Mouse (Mus musculus): Measurements from ENCODE around the gene Zfp956. TPM values are rescaled to one million over a fixed set of nuclear protein-coding genes. Genes with fewer than 3 reads are reported as not detected.

Gene Zfp956
- 1.9 TPM for polyA plus RNA-seq (2012; fragmentation: generic; extraction: Trizol)
- long read RNA-seq, experiment 1: 0 reads
- long read RNA-seq, experiment 2, transcript Zfp956-201 (5 exons, 2,761 nt): major isoform, 12 of 15 reads
- long read RNA-seq, experiment 2, partial matches to known transcripts: 0 of 15 reads
- long read RNA-seq, experiment 2, other reads (novel, unspliced or antisense): 3 of 15 reads

DNA sequence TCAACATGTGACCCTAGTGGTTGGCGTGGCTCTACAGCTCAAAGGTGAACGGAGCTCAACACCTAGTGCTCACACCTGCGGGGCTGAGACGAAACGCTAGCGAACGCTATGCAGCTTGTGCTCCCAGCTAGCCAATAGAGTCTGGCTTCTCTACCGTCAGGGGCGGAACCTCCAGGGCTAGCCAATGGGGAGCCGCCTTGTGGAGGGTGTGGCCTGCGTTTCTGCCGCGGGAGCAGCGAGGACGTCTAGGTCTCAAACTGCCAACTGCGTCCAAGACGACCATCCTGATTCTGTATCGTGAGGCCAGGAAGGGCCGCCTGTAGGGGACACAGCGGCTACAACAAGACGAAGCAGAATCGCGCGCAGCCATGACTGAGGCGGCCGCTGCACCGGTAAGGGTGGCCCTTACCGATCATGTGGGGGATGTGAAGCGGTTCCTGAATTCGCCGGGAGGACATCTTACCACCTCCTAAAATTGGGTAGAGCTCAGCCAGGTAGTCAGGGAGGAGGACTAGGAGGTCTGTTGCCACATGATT, at the start of gene Zfp956:
Gene Zfp956 (plus strand): TSS at position 200 of the 536 bp plus-strand sequence.
- Histone ChIP-seq H3K27me3 (ENCODE audit: control insufficient read depth, insufficient read depth, insufficient read length) (no peaks in the 10 kb centered on the region), H3K4me3 (ENCODE audit: insufficient read depth, poor library complexity, severe bottlenecking) (peak within 1 kb of the TSS; percentile 59), H3K36me3 (ENCODE audit: control insufficient read depth, insufficient read depth) (peaks cover 8% of the 10 kb centered on the region), H3K79me3 (ENCODE audit: low read depth) (no peaks in the 10 kb centered on the region), H3ac (ENCODE audit: control insufficient read depth, insufficient read length, low read depth) (peak within 1 kb of the TSS; percentile 66), H3K79me2 (ENCODE audit: control insufficient read depth, insufficient read depth) (no peaks in the 10 kb centered on the region)
- TF ChIP-seq MAX (IDR thresholded peaks at IDR 0.05): peak; percentile 19
- peak; percentile 17 for TF ChIP-seq USF1 (IDR thresholded peaks at IDR 0.05; ENCODE audit: low read depth)
- TF ChIP-seq MYOG (IDR thresholded peaks at IDR 0.05; ENCODE audit: control insufficient read depth, extremely low read depth, insufficient read length): no peak

GRCm38 (mm10) chr6:47903587-47903986, 49.6 kb upstream of the Zfp956 start:
- Histone ChIP-seq H3K27me3 (ENCODE audit: control insufficient read depth, insufficient read depth, insufficient read length) (no peaks in the 10 kb centered on the region), H3ac (ENCODE audit: control insufficient read depth, insufficient read length, low read depth) (no peak overlapping the region), H3K36me3 (ENCODE audit: control insufficient read depth, insufficient read depth) (peaks cover 79% of the 10 kb centered on the region), H3K79me2 (ENCODE audit: control insufficient read depth, insufficient read depth) (no peaks in the 10 kb centered on the region), H3K4me3 (ENCODE audit: insufficient read depth, poor library complexity, severe bottlenecking) (no peak overlapping the region), H3K79me3 (ENCODE audit: low read depth) (no peaks in the 10 kb centered on the region)
- no peak for TF ChIP-seq FOSL1 (IDR thresholded peaks at IDR 0.05; ENCODE audit: insufficient read depth, low read length, poor library complexity, severe bottlenecking)
- TF ChIP-seq MYOG (IDR thresholded peaks at IDR 0.05; ENCODE audit: control insufficient read depth, extremely low read depth, insufficient read length): no peak
- TF ChIP-seq CEBPB (IDR thresholded peaks at IDR 0.05; ENCODE audit: low read depth): no peak
- no peak for TF ChIP-seq MAX (IDR thresholded peaks at IDR 0.05)
- no peak for TF ChIP-seq MYOD1 (IDR thresholded peaks at IDR 0.05; ENCODE audit: control insufficient read depth, insufficient read length, low read depth)
- no peak for TF ChIP-seq CTCF (IDR thresholded peaks at IDR 0.05; ENCODE audit: control insufficient read depth, insufficient read depth, insufficient read length)

- Histone ChIP-seq H3K79me3 (ENCODE audit: low read depth) (no peaks in the 10 kb centered on the region), H3K4me3 (ENCODE audit: insufficient read depth, poor library complexity, severe bottlenecking) (no peak overlapping the region), H3K27me3 (ENCODE audit: control insufficient read depth, insufficient read depth, insufficient read length) (no peaks in the 10 kb centered on the region), H3ac (ENCODE audit: control insufficient read depth, insufficient read length, low read depth) (no peak overlapping the region), H3K36me3 (ENCODE audit: control insufficient read depth, insufficient read depth) (peaks cover 73% of the 10 kb centered on the region), H3K79me2 (ENCODE audit: control insufficient read depth, insufficient read depth) (no peaks in the 10 kb centered on the region)
- TF ChIP-seq CTCF (IDR thresholded peaks at IDR 0.05; ENCODE audit: control insufficient read depth, insufficient read depth, insufficient read length) (no peak), FOSL1 (IDR thresholded peaks at IDR 0.05; ENCODE audit: insufficient read depth, low read length, poor library complexity, severe bottlenecking) (no peak), MYOG (IDR thresholded peaks at IDR 0.05; ENCODE audit: control insufficient read depth, extremely low read depth, insufficient read length) (no peak), MAX (IDR thresholded peaks at IDR 0.05) (no peak), USF1 (IDR thresholded peaks at IDR 0.05; ENCODE audit: low read depth) (no peak), MYOD1 (IDR thresholded peaks at IDR 0.05; ENCODE audit: control insufficient read depth, insufficient read length, low read depth) (no peak), CEBPB (IDR thresholded peaks at IDR 0.05; ENCODE audit: low read depth) (no peak)
These were observed 48.8 kb upstream of the Zfp956 start for GRCm38 (mm10) chr6:47904361-47904760.

GRCm38 (mm10) chr6:47904917-47905695, 48.1 kb upstream of the Zfp956 start:
- Histone ChIP-seq H3ac (ENCODE audit: control insufficient read depth, insufficient read length, low read depth) (no peak overlapping the region), H3K4me3 (ENCODE audit: insufficient read depth, poor library complexity, severe bottlenecking) (no peak overlapping the region), H3K36me3 (ENCODE audit: control insufficient read depth, insufficient read depth) (peaks cover 66% of the 10 kb centered on the region), H3K79me3 (ENCODE audit: low read depth) (no peaks in the 10 kb centered on the region), H3K27me3 (ENCODE audit: control insufficient read depth, insufficient read depth, insufficient read length) (no peaks in the 10 kb centered on the region), H3K79me2 (ENCODE audit: control insufficient read depth, insufficient read depth) (no peaks in the 10 kb centered on the region)
- TF ChIP-seq USF1 (IDR thresholded peaks at IDR 0.05; ENCODE audit: low read depth) (no peak), MYOG (IDR thresholded peaks at IDR 0.05; ENCODE audit: control insufficient read depth, extremely low read depth, insufficient read length) (no peak), CEBPB (IDR thresholded peaks at IDR 0.05; ENCODE audit: low read depth) (no peak), CTCF (IDR thresholded peaks at IDR 0.05; ENCODE audit: control insufficient read depth, insufficient read depth, insufficient read length) (no peak), MAX (IDR thresholded peaks at IDR 0.05) (no peak), MYOD1 (IDR thresholded peaks at IDR 0.05; ENCODE audit: control insufficient read depth, insufficient read length, low read depth) (no peak), FOSL1 (IDR thresholded peaks at IDR 0.05; ENCODE audit: insufficient read depth, low read length, poor library complexity, severe bottlenecking) (no peak)

- no peak overlapping the region for H3K4me3 ChIP-seq (ENCODE audit: insufficient read depth, poor library complexity, severe bottlenecking)
- H3K79me2 ChIP-seq (ENCODE audit: control insufficient read depth, insufficient read depth): no peaks in the 10 kb centered on the region
- H3K79me3 ChIP-seq (ENCODE audit: low read depth): no peaks in the 10 kb centered on the region
- H3ac ChIP-seq (ENCODE audit: control insufficient read depth, insufficient read length, low read depth): no peak overlapping the region
- peaks cover 54% of the 10 kb centered on the region for H3K36me3 ChIP-seq (ENCODE audit: control insufficient read depth, insufficient read depth)
- H3K27me3 ChIP-seq (ENCODE audit: control insufficient read depth, insufficient read depth, insufficient read length): no peaks in the 10 kb centered on the region
- TF ChIP-seq USF1 (IDR thresholded peaks at IDR 0.05; ENCODE audit: low read depth): no peak
- TF ChIP-seq MYOG (IDR thresholded peaks at IDR 0.05; ENCODE audit: control insufficient read depth, extremely low read depth, insufficient read length): no peak
- TF ChIP-seq CEBPB (IDR thresholded peaks at IDR 0.05; ENCODE audit: low read depth): no peak
- no peak for TF ChIP-seq FOSL1 (IDR thresholded peaks at IDR 0.05; ENCODE audit: insufficient read depth, low read length, poor library complexity, severe bottlenecking)
- no peak for TF ChIP-seq CTCF (IDR thresholded peaks at IDR 0.05; ENCODE audit: control insufficient read depth, insufficient read depth, insufficient read length)
- no peak for TF ChIP-seq MAX (IDR thresholded peaks at IDR 0.05)
These were observed 46.9 kb upstream of the Zfp956 start for GRCm38 (mm10) chr6:47906326-47906725.

Measured in C2C12 (cell line).